Mouse (Mus musculus): ENCODE measurements around the gene Stpg2. TPM values are rescaled to one million over a fixed set of nuclear protein-coding genes. Genes with fewer than 3 reads are reported as not detected.
"Not testable (repeated sequence)": the region's sequence is repeated elsewhere in the genome, so short reads cannot be mapped to it uniquely, and the experiment has no call there.

The Stpg2 gene
- polyA plus RNA-seq, 1 experiment from 2014 or later: not detected

GRCm38 (mm10) chr3:139442170-139442569 is 236.7 kb downstream of the Stpg2 start:
- no peak for DNase-seq
- Histone ChIP-seq H3K9ac (no peak overlapping the region), H3K27me3 (ENCODE audit: insufficient read depth, low read length) (no peaks in the 10 kb centered on the region), H3K4me1 (ENCODE audit: insufficient read depth) (no peaks in the 10 kb centered on the region), H3K4me3 (ENCODE audit: low read depth, low read length) (no peak overlapping the region), H3K9me3 (ENCODE audit: low read depth, low read length) (no peaks in the 10 kb centered on the region), H3K36me3 (ENCODE audit: insufficient read depth) (no peaks in the 10 kb centered on the region), H3K27ac (ENCODE audit: low read depth) (no peak overlapping the region), H3K4me2 (no peak overlapping the region)
- TF ChIP-seq CTCF (IDR thresholded peaks at IDR 0.05; ENCODE audit: low read depth): no peak
- WGBS: 73% methylated on average over 7 of the region's 7 CpGs
- ATAC-seq (ENCODE audit: insufficient read depth): no peak

- Histone ChIP-seq H3K9ac (no peak overlapping the region), H3K27me3 (ENCODE audit: insufficient read depth, low read length) (no peaks in the 10 kb centered on the region), H3K4me3 (ENCODE audit: low read depth, low read length) (no peak overlapping the region), H3K4me2 (no peak overlapping the region), H3K27ac (ENCODE audit: low read depth) (no peak overlapping the region), H3K36me3 (ENCODE audit: insufficient read depth) (no peaks in the 10 kb centered on the region), H3K9me3 (ENCODE audit: low read depth, low read length) (no peaks in the 10 kb centered on the region), H3K4me1 (ENCODE audit: insufficient read depth) (no peaks in the 10 kb centered on the region)
- no peak for ATAC-seq (ENCODE audit: insufficient read depth)
- 65% methylated on average over 3 of the region's 3 CpGs for WGBS
- no peak for TF ChIP-seq CTCF (IDR thresholded peaks at IDR 0.05; ENCODE audit: low read depth)
- no peak for DNase-seq
Measured at GRCm38 (mm10) chr3:139495939-139496338, 290.4 kb downstream of the Stpg2 start.

- H3K9me3 ChIP-seq (ENCODE audit: low read depth, low read length): no peaks in the 10 kb centered on the region
- no peaks in the 10 kb centered on the region for H3K27me3 ChIP-seq (ENCODE audit: insufficient read depth, low read length)
- H3K36me3 ChIP-seq (ENCODE audit: insufficient read depth): no peaks in the 10 kb centered on the region
- no peaks in the 10 kb centered on the region for H3K4me1 ChIP-seq (ENCODE audit: insufficient read depth)
- ATAC-seq (ENCODE audit: insufficient read depth): no peak
- no peak for DNase-seq
- no peak for TF ChIP-seq CTCF (IDR thresholded peaks at IDR 0.05; ENCODE audit: low read depth)
- no peak overlapping the region for H3K27ac ChIP-seq (ENCODE audit: low read depth)
- 76% methylated on average over 5 of the region's 5 CpGs for WGBS
- no peak overlapping the region for H3K4me2 ChIP-seq
- no peak overlapping the region for H3K9ac ChIP-seq
- no peak overlapping the region for H3K4me3 ChIP-seq (ENCODE audit: low read depth, low read length)
Measured at GRCm38 (mm10) chr3:139502216-139502615, 296.7 kb downstream of the Stpg2 start.

GRCm38 (mm10) chr3:139509275-139509985 is 303.9 kb downstream of the Stpg2 start:
- WGBS: 47% methylated on average over 6 of the region's 6 CpGs
- Histone ChIP-seq H3K27ac (ENCODE audit: low read depth) (no peak overlapping the region), H3K27me3 (ENCODE audit: insufficient read depth, low read length) (no peaks in the 10 kb centered on the region), H3K4me3 (ENCODE audit: low read depth, low read length) (no peak overlapping the region), H3K9ac (no peak overlapping the region), H3K4me1 (ENCODE audit: insufficient read depth) (no peaks in the 10 kb centered on the region), H3K4me2 (no peak overlapping the region), H3K36me3 (ENCODE audit: insufficient read depth) (no peaks in the 10 kb centered on the region), H3K9me3 (ENCODE audit: low read depth, low read length) (no peaks in the 10 kb centered on the region)
- DNase-seq (peak; percentile 56), ATAC-seq (ENCODE audit: insufficient read depth) (peak; percentile 60)
- peak; percentile 29; the same call in 1 of the 2 replicates for TF ChIP-seq CTCF (IDR thresholded peaks at IDR 0.05; ENCODE audit: low read depth)

GRCm38 (mm10) chr3:139578496-139578895 is 373.0 kb downstream of the Stpg2 start:
- H3K9ac ChIP-seq: no peak overlapping the region
- TF ChIP-seq CTCF (IDR thresholded peaks at IDR 0.05; ENCODE audit: low read depth): no peak
- no peaks in the 10 kb centered on the region for H3K4me1 ChIP-seq (ENCODE audit: insufficient read depth)
- H3K27ac ChIP-seq (ENCODE audit: low read depth): no peak overlapping the region
- no peaks in the 10 kb centered on the region for H3K27me3 ChIP-seq (ENCODE audit: insufficient read depth, low read length)
- no peak for ATAC-seq (ENCODE audit: insufficient read depth)
- H3K4me3 ChIP-seq (ENCODE audit: low read depth, low read length): no peak overlapping the region
- WGBS: 86% methylated on average over 2 of the region's 2 CpGs
- no peaks in the 10 kb centered on the region for H3K9me3 ChIP-seq (ENCODE audit: low read depth, low read length)
- DNase-seq: no peak
- no peaks in the 10 kb centered on the region for H3K36me3 ChIP-seq (ENCODE audit: insufficient read depth)
- H3K4me2 ChIP-seq: no peak overlapping the region

GRCm38 (mm10) chr3:139581298-139581697 is 375.8 kb downstream of the Stpg2 start:
- Histone ChIP-seq H3K4me3 (ENCODE audit: low read depth, low read length) (no peak overlapping the region), H3K9ac (no peak overlapping the region), H3K4me1 (ENCODE audit: insufficient read depth) (no peaks in the 10 kb centered on the region), H3K9me3 (ENCODE audit: low read depth, low read length) (no peaks in the 10 kb centered on the region), H3K36me3 (ENCODE audit: insufficient read depth) (no peaks in the 10 kb centered on the region), H3K27ac (ENCODE audit: low read depth) (no peak overlapping the region), H3K4me2 (no peak overlapping the region), H3K27me3 (ENCODE audit: insufficient read depth, low read length) (no peaks in the 10 kb centered on the region)
- TF ChIP-seq CTCF (IDR thresholded peaks at IDR 0.05; ENCODE audit: low read depth): no peak
- ATAC-seq (ENCODE audit: insufficient read depth): peak; percentile 89
- DNase-seq: peak; percentile 65

- DNase-seq: peak; percentile 4
- WGBS: 56% methylated on average over 3 of the region's 3 CpGs
Measured at GRCm38 (mm10) chr3:139599508-139599907, 394.0 kb downstream of the Stpg2 start.

GRCm38 (mm10) chr3:139608267-139608666 is 402.8 kb downstream of the Stpg2 start:
- not testable (repeated sequence) for H3K36me3 ChIP-seq (ENCODE audit: insufficient read depth); H3K4me1 ChIP-seq (ENCODE audit: insufficient read depth); H3K27me3 ChIP-seq (ENCODE audit: insufficient read depth, low read length); H3K4me2 ChIP-seq; H3K9ac ChIP-seq; H3K4me3 ChIP-seq (ENCODE audit: low read depth, low read length); ATAC-seq (ENCODE audit: insufficient read depth); H3K27ac ChIP-seq (ENCODE audit: low read depth); DNase-seq; H3K9me3 ChIP-seq (ENCODE audit: low read depth, low read length)

More at GRCm38 (mm10) chr3:139599508-139599907, 394.0 kb downstream of the Stpg2 start:
- Histone ChIP-seq H3K4me3 (ENCODE audit: low read depth, low read length) (no peak overlapping the region), H3K9ac (no peak overlapping the region), H3K36me3 (ENCODE audit: insufficient read depth) (no peaks in the 10 kb centered on the region), H3K27ac (ENCODE audit: low read depth) (no peak overlapping the region), H3K4me2 (no peak overlapping the region), H3K27me3 (ENCODE audit: insufficient read depth, low read length) (no peaks in the 10 kb centered on the region), H3K4me1 (ENCODE audit: insufficient read depth) (no peaks in the 10 kb centered on the region), H3K9me3 (ENCODE audit: low read depth, low read length) (no peaks in the 10 kb centered on the region)
- no peak for TF ChIP-seq CTCF (IDR thresholded peaks at IDR 0.05; ENCODE audit: low read depth)
- ATAC-seq (ENCODE audit: insufficient read depth): peak; percentile 66
